Mouse (Mus musculus) ovary, postnatal 10 days (tissue): ENCODE measurements around the gene Bub1.

Experiments used
- DNase-seq: peaks from one replicate; pipeline ENCODE4 v3.0.0; 2022; ENCODE audit warnings: low spot score

Gene Bub1

DNA sequence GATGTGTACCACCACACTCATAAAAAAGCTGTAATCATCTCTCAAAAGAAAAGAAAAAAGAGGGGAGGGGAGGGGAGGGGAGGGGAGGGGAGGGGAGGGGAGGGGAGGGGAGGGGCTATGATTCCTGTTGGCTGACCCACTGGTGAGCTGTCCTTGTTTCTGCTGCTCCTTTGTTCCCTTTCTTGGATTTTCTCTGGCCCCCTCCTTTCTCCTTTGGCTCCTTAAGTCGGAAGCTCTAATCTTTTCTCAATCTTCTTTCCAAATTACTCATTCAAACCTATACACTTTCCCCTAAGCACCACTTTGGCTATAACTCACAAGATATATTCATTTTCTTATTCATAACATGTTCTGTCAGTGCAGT lies 57.1 kb downstream of the Bub1 start:
- DNase-seq: no peak

DNA sequence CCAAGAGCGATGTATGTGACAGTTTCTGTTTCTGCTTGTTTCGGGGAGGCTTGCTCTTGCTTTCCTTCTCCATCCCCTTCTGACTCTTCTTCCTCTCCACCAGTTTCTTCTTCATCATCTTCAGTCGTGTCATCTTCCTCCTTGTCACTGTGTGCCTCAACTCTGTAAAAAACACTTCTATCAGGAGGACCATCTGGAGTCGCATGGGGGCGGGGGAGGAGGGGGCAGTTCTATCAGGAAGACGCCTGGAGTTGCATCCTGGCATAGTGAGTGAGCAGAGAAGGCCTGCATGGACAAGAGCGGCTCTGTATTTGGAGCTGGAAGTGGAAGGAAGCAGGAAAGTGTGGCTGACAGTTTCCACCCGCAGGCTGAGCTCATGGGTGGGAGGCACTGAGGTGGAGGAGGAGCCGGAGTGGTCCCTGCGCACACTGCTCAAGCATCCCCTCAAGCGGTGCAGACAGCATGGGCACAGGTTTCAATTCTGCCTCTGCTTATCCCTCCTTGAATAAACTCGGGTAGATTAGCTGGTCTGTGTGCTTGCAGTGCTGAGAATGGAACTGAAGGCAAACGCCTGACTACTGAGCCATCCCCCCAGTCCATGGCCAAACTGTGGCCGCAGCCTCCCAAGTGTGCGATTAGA lies 57.6 kb downstream of the Bub1 start:
- no peak for DNase-seq

DNA sequence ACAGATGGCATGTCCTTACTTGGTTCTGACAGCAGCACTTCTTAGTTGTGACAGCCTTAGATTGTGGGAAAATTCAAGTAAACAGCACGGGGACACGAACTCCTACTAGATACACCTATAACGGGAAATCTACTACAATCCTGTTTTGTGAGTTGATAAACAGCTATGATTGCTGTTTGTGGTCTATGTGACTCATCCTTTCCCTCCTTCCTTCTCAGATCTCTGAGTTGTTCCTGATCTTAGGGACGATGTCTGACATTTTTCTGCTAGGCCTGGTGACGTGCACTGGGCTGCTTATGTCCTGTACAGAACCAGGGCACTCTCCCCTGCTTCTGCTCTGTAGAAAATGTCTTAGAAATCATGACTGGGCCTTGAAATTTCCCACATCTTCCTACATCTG lies 70.1 kb downstream of the Bub1 start:
- DNase-seq: no peak

DNA sequence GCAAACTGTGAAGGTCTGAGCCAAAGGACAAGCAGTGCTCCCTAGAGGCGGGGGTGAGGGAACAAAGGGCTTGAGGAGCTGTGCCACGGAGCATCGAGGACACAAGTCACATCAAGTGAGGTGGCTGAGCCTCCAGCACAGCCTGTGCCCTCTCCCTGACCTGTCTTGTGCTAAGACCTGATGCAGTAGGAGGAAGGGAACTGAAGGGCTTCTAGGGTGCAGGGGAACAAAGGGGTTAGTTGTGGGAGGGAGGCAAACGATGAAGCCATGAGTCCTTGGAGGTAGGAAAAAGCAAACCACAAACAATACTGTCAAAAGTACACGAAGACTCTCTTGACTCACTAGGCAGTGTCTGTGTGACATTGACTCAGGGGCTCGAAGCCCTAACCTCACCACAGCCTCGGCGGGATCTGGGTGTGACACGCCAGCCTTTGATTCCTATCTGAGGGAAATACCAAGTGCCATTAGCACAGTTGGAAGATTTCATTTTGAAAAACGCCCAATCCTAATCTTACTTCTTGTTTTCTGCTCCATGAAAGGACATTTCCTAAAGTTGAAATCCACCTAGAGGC lies 71.2 kb downstream of the Bub1 start:
- no peak for DNase-seq

DNA sequence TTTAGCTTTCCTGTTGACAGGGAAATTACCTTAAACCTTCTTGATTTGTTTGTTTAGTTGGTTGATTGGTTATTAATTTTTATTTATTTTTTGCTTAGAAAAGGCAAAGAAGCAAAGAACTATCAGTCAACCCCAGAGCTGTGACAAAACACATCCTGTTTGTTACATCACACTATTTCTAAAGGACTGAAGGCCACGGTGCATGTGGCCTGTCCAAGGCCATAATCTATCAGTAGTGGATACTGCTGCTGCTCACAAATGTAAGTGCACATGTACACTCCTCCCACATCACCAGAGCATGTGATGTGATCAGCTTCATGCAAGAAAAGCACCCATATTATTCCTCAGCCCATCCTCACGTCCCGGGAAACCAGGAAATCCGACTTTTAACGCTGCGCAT lies 71.7 kb downstream of the Bub1 start:
- DNase-seq: no peak

DNA sequence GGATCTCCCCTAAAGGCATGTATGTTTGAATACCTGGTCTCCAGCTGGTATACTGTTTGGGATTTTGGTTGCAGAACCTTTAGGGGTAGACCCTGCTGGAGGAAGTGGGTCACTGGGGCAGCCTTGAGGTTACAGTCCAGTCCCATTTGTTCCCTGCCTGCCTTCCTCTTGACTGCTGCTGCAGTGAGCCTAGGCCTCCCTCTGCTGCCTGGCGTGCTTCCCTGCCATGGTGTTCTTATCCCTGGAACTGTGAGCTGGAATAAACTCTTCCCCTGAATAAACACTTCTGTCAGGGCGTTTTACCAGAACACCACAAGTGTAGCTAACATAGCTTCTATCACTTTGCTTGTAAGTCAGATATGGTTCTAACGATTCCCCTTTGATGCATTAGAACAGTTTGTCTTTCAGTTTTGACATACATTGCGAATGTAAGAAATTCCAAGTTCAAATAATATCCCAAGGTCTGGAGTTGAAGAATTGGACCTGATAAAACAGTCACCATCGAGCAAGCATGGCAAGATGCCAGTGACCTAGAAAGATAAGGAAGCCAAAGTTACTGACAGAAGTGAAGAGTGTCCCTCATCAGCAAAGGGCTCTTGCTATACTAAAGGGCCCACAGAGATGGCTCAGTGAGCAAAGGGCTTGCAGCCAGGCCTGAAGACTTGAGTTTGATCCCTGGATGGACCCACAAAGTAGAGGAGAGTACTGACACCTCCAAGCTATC lies 72.3 kb downstream of the Bub1 start:
- DNase-seq: no peak

DNA sequence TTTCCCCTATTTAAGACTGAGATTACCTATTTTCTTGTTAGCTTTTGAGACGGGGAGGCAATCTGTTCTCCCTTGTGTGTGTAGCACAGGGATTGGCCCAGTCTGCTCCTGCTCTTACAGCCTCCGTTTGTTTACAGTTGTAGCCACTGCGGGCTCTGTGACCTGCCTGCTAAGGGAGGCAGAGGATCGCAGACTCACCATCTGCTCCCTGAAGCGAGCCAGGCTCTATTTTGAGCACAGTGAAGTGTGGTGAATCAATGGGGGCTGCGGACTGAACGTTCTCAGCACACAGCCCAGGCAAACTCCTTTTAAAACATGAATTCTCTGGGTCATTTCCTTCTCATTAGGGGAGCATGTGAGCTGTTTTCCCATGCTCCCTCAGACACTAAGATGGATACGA lies 74.5 kb downstream of the Bub1 start:
- no peak for DNase-seq

DNA sequence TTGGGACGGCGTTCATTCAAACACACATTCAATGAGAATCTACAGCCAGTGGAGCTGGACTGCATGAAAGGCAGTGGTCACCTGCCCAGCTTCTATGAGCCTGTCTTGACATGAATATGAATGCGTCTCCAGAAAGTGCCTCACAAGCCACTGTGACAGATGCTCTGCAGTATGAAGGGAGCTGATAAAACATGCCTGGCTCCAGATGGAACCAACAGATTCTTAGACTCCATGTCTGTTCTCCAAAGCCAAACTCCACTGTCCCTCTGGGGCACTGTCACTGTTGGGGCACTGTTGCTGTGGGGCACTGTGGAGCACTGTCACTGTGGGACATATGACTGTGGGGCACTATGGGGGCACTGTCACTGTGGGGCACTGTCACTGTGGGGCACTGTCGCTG lies 77.6 kb downstream of the Bub1 start:
- DNase-seq: no peak

DNA sequence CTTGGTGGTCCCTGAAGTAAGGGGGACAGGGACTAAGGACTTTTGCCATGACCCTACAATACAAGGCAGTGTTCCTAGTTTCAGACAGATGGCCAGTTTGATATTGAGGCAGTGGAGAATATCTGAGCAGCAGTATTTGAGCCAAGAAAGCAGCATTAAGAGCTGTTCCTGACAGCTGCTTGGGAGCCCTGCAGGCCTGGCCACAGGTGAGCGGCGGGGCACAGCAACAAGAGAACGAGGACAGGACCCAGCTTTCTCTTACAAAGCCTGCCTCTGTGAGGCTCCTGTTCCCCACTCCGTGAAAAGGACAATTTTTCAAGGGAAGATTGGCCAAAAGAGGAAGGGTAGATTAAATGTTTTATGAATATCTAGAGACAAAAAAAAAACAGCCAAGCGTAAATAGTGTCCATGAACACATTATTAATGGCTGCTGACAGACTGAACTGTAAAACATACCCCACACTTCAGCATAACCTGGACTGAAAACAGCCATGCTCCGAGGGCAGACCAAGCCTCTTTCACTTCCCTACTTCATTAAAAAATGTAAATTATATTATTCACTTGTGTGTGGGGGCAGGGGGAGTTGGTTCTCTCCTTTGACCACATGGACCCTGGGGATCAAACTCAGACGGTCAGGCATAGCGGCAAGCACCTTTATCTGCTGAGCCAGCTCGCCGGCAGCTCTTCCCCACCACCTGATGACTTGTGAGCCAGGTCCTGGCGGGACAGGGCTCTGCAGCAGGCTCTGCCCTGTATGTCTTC lies 79.6 kb downstream of the Bub1 start:
- DNase-seq: no peak
